Mouse (Mus musculus) heart, embryonic 14.5 days (tissue): ENCODE results near the gene Ezr. TPM values are rescaled to one million over a fixed set of nuclear protein-coding genes. Genes with fewer than 3 reads are reported as not detected.

Experiments
- ATAC-seq: fragments of 200-750 bp; cut with Nextera tagmentation; 2 replicates; pipeline ENCODE4 v1.8.0; 2017; ENCODE audit warnings: low read depth, moderate TSS enrichment; ENCODE audit not compliant: insufficient number of reproducible peaks, insufficient read depth, low FRiP score
- H3K27ac ChIP-seq, 2 experiments: fragments of 200-500 bp in 1 of 2; fragments of 300-500 bp in 1 of 2; sonication (generic) in 1 of 2; replicated peaks in 1 of 2; 2 replicates each; pipeline ENCODE4 v1.5.1; 2012 to 2014; ENCODE audit warnings: low read depth in 2 of 2, low read length in 2 of 2, control low read depth in 1 of 2, mild to moderate bottlenecking in 1 of 2, mixed read lengths in 1 of 2; ENCODE audit not compliant: control insufficient read depth in 1 of 2, insufficient read depth in 1 of 2
- H3K27me3 ChIP-seq: fragments of 300-500 bp; sonication (generic); 2 replicates; pipeline ENCODE4 v1.6.1; 2014; ENCODE audit warnings: mild to moderate bottlenecking, low read length, control low read depth; ENCODE audit not compliant: control insufficient read depth, insufficient read depth
- H3K36me3 ChIP-seq: fragments of 300-500 bp; sonication (generic); 2 replicates; pipeline ENCODE4 v1.6.1; 2014; ENCODE audit warnings: mild to moderate bottlenecking, control low read depth, low read length, mixed read lengths; ENCODE audit not compliant: control insufficient read depth, insufficient read depth
- H3K4me1 ChIP-seq, 2 experiments: fragments of 200-500 bp in 1 of 2; fragments of 300-500 bp in 1 of 2; sonication (generic) in 1 of 2; 2 replicates each; pipeline ENCODE4 v1.6.1; 2012 to 2014; ENCODE audit warnings: low read length in 2 of 2, control low read depth in 1 of 2, mixed read lengths in 1 of 2; ENCODE audit not compliant: control insufficient read depth in 2 of 2, insufficient read depth in 2 of 2
- H3K4me2 ChIP-seq: fragments of 300-500 bp; sonication (generic); 2 replicates; pipeline ENCODE4 v1.6.1; 2014; ENCODE audit warnings: mild to moderate bottlenecking, low read length
- H3K4me3 ChIP-seq, 2 experiments: fragments of 200-500 bp in 1 of 2; fragments of 300-500 bp in 1 of 2; sonication (generic) in 1 of 2; 2 replicates each; pipeline ENCODE4 v1.5.1; 2012 to 2014; ENCODE audit warnings: low read length in 2 of 2, mild to moderate bottlenecking in 2 of 2, control low read depth in 1 of 2, low read depth in 1 of 2, moderate library complexity in 1 of 2; ENCODE audit not compliant: control insufficient read depth in 1 of 2, insufficient read depth in 1 of 2
- H3K9ac ChIP-seq: fragments of 300-500 bp; sonication (generic); 2 replicates; pipeline ENCODE4 v1.6.1; 2014; ENCODE audit warnings: mild to moderate bottlenecking, low read length
- H3K9me3 ChIP-seq: fragments of 300-500 bp; sonication (generic); 2 replicates; pipeline ENCODE4 v1.6.1; 2016; ENCODE audit warnings: low read length, control low read depth; ENCODE audit not compliant: control insufficient read depth
- WGBS: fragments of 180-500 bp; shearing (Covaris S2); extraction: QIAGEN DNeasy Blood & Tissue Kit; methylation state at CpG from one replicate; pipeline ENCODE4 v1.1.7; 2014; 5-methylcytosine and 5-hydroxymethylcytosine counted together
- polyA plus RNA-seq: library from polyadenylated mRNA; unstranded; fragments of >200 nt; fragmentation: Nextera tagmentation; extraction: Ambion mirVana; gene quantifications from 2 replicates; pipeline ENCODE4 v1.2.1, GENCODE M21; 2014

The Ezr gene
- polyA plus RNA-seq, 1 experiment from 2014 or later, result 102 TPM

GRCm38 (mm10) chr17:6775221-6775620 is 7.4 kb downstream of the Ezr start:
- Histone ChIP-seq H3K36me3 (peaks cover 4% of the 10 kb centered on the region; the same call in 1 of the 2 replicates), H3K4me3 (no peak overlapping the region), H3K9ac (no peak overlapping the region), H3K27me3 (no peaks in the 10 kb centered on the region), H3K4me1 (peaks cover 32 to 73% of the 10 kb centered on the region in 2 experiments), H3K4me2 (no peak overlapping the region), H3K27ac (no peak overlapping the region), H3K9me3 (no peaks in the 10 kb centered on the region)
- 87% methylated on average over 9 of the region's 9 CpGs for WGBS
- no peak for ATAC-seq

- peak overlapping the region; percentile 46; the same call in 1 of the 2 replicates for H3K9ac ChIP-seq
- no peaks in the 10 kb centered on the region for H3K9me3 ChIP-seq
- peaks cover 4% of the 10 kb centered on the region; the same call in 1 of the 2 replicates for H3K36me3 ChIP-seq
- H3K27me3 ChIP-seq, result no peaks in the 10 kb centered on the region
- no peak for ATAC-seq
- H3K4me3 ChIP-seq, result no peak overlapping the region
- peak overlapping the region; percentile 31 for H3K4me2 ChIP-seq
- 80% methylated on average over 14 of the region's 14 CpGs for WGBS
- peak overlapping the region; percentile 22 to 41; a peak in 2 of 4 replicates for H3K27ac ChIP-seq
- peaks cover 36 to 78% of the 10 kb centered on the region in 2 experiments for H3K4me1 ChIP-seq
Measured at GRCm38 (mm10) chr17:6773249-6773966, 9.2 kb downstream of the Ezr start.

GRCm38 (mm10) chr17:6772490-6772773 is 10.2 kb downstream of the Ezr start:
- Histone ChIP-seq H3K4me3 (no peak overlapping the region), H3K36me3 (peaks cover 4% of the 10 kb centered on the region; the same call in 1 of the 2 replicates), H3K4me1 (peaks cover 40 to 82% of the 10 kb centered on the region in 2 experiments), H3K9ac (no peak overlapping the region), H3K9me3 (no peaks in the 10 kb centered on the region), H3K27me3 (no peaks in the 10 kb centered on the region), H3K4me2 (no peak overlapping the region), H3K27ac (peak overlapping the region in 1 of 2 experiments; percentile 25; a peak in 2 of 4 replicates)
- no peak for ATAC-seq
- 73% methylated on average over 5 of the region's 5 CpGs for WGBS

DNA sequence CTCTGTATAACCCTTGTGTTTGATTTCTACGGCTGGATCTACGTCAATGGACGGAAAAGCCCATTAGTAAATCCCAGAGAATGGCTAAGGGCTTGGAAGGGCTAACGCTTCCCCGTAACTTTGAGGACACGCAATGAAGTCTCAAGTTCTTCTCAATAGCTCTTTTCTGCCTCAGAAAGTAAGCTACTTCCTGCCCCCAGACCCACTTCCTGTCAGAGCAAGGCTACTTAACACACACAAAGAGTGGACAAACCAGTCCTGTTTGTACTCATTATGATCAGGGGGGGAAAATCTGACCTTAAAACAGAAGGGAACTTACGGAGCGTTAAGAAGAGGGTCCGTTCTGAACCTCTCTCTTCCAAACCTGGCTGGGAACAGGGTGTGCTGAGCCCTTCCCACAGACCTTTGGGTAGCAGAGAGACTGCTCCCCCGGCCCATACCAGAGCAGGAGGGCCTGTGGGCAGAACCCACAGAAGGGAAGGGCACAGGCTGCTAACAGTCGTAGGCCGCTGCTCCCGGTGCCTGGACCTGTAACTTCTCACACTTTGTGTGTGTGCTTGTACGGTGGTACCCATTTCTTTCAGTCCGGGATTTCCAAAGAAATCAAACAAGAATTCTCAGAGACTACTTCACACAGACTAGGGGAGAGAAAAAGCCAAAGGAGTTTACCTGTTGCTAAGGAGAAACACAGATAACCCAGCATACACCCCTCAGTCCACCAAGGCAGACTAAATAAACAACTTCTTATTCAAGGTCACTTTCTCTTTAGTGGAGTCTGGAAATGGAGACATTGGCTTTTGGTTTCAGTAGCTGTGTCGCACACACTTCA is 10.7 kb downstream of the Ezr start:
- no peak overlapping the region for H3K9ac ChIP-seq
- peaks cover 4% of the 10 kb centered on the region; the same call in 1 of the 2 replicates for H3K36me3 ChIP-seq
- H3K4me2 ChIP-seq, result no peak overlapping the region
- H3K27ac ChIP-seq, result peak overlapping the region; percentile 25 to 27
- WGBS, result 81% methylated on average over 16 of the region's 16 CpGs
- H3K4me3 ChIP-seq, result no peak overlapping the region
- peaks cover 40 to 82% of the 10 kb centered on the region in 2 experiments for H3K4me1 ChIP-seq
- no peaks in the 10 kb centered on the region for H3K9me3 ChIP-seq
- no peaks in the 10 kb centered on the region for H3K27me3 ChIP-seq
- ATAC-seq, result no peak

GRCm38 (mm10) chr17:6769602-6770001 is 13.0 kb downstream of the Ezr start:
- peaks cover 55 to 87% of the 10 kb centered on the region in 2 experiments for H3K4me1 ChIP-seq
- H3K36me3 ChIP-seq, result no peaks in the 10 kb centered on the region
- WGBS, result 38% methylated on average over 4 of the region's 4 CpGs

GRCm38 (mm10) chr17:6768301-6768788 is 14.2 kb downstream of the Ezr start:
- Histone ChIP-seq H3K27me3 (no peaks in the 10 kb centered on the region), H3K36me3 (no peaks in the 10 kb centered on the region), H3K27ac (peak overlapping the region; percentile 89 to 94), H3K9me3 (no peaks in the 10 kb centered on the region), H3K9ac (peak overlapping the region; percentile 55), H3K4me1 (peaks cover 50 to 87% of the 10 kb centered on the region in 2 experiments), H3K4me3 (no peak overlapping the region), H3K4me2 (peak overlapping the region; percentile 31; the same call in 1 of the 2 replicates)
- WGBS, result 48% methylated on average over 5 of the region's 5 CpGs
- ATAC-seq, result peak; percentile 34; the same call in 1 of the 2 replicates

More at GRCm38 (mm10) chr17:6769602-6770001, 13.0 kb downstream of the Ezr start:
- Histone ChIP-seq H3K27me3 (no peaks in the 10 kb centered on the region), H3K9ac (0 out of 2 replicates have a peak overlapping the region, but pooled peaks have one; percentile 22), H3K27ac (peak overlapping the region; percentile 43 to 94; a peak in 3 of 4 replicates), H3K4me2 (no peak overlapping the region), H3K9me3 (no peaks in the 10 kb centered on the region), H3K4me3 (no peak overlapping the region)
- no peak for ATAC-seq

DNA sequence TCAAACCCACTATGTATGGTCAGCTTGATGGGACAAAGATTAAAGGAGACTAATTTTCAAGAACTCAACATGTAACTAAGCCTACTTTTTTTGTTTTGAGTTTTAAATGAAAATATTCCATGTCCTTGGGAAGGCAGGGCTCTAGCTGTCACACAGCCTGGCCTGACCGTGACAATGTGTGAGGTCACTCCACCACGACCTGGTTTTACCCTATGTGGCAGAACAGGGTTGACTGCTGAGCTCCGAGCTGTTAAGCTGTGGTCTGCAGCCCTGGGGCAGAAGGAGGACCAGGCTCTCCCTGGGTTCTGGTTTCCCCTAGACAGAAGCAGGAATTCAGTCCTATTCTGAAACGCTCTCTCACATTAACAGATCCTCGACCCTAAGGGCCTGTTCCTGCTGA is 14.8 kb downstream of the Ezr start:
- Histone ChIP-seq H3K4me3 (no peak overlapping the region), H3K9ac (no peak overlapping the region; the same call in 1 of the 2 replicates), H3K9me3 (no peaks in the 10 kb centered on the region), H3K4me2 (no peak overlapping the region), H3K27me3 (no peaks in the 10 kb centered on the region), H3K36me3 (no peaks in the 10 kb centered on the region), H3K4me1 (peaks cover 50 to 89% of the 10 kb centered on the region in 2 experiments), H3K27ac (peak overlapping the region; percentile 89 to 94)
- WGBS, result 56% methylated on average over 5 of the region's 5 CpGs
- no peak for ATAC-seq
